Mouse (Mus musculus) left cerebral cortex, adult 11 months (tissue): ENCODE results near the gene Pla2g12b.

Experiments used
- DNase-seq: peaks from one replicate; pipeline ENCODE4 v3.0.0; 2022; ENCODE audit warnings: low spot score

Gene Pla2g12b

GRCm38 (mm10) chr10:59413711-59414110 lies 10.3 kb downstream of the Pla2g12b start:
- no peak for DNase-seq

GRCm38 (mm10) chr10:59416623-59417022 lies 13.2 kb downstream of the Pla2g12b start:
- DNase-seq, result no peak

- no peak for DNase-seq
Observed at GRCm38 (mm10) chr10:59419516-59419915, 16.1 kb downstream of the Pla2g12b start.

- DNase-seq, result no peak
Observed at GRCm38 (mm10) chr10:59424453-59424852, 21.0 kb downstream of the Pla2g12b start.

- DNase-seq, result no peak
Observed at GRCm38 (mm10) chr10:59425369-59425768, 21.9 kb downstream of the Pla2g12b start.

GRCm38 (mm10) chr10:59426371-59426770 lies 22.9 kb downstream of the Pla2g12b start:
- no peak for DNase-seq

- DNase-seq, result no peak
Observed at GRCm38 (mm10) chr10:59429448-59430135, 26.1 kb downstream of the Pla2g12b start.

GRCm38 (mm10) chr10:59430701-59431218 lies 27.3 kb downstream of the Pla2g12b start:
- no peak for DNase-seq

GRCm38 (mm10) chr10:59435746-59436145 lies 32.3 kb downstream of the Pla2g12b start:
- no peak for DNase-seq

- no peak for DNase-seq
Observed at GRCm38 (mm10) chr10:59438651-59439050, 35.2 kb downstream of the Pla2g12b start.

GRCm38 (mm10) chr10:59439508-59439931 lies 36.1 kb downstream of the Pla2g12b start:
- no peak for DNase-seq

- no peak for DNase-seq
Observed at GRCm38 (mm10) chr10:59440177-59440576, 36.7 kb downstream of the Pla2g12b start.

- DNase-seq, result no peak
Observed at GRCm38 (mm10) chr10:59441735-59442134, 38.3 kb downstream of the Pla2g12b start, which contains the start of gene Oit3. Oit3 (minus strand) TSS chr10:59441778.

- no peak for DNase-seq
Observed at GRCm38 (mm10) chr10:59443212-59443611, 39.8 kb downstream of the Pla2g12b start.

- no peak for DNase-seq
Observed at GRCm38 (mm10) chr10:59444106-59444505, 40.6 kb downstream of the Pla2g12b start.

GRCm38 (mm10) chr10:59444635-59445034 lies 41.2 kb downstream of the Pla2g12b start:
- no peak for DNase-seq

- no peak for DNase-seq
Observed at GRCm38 (mm10) chr10:59446911-59447437, 43.5 kb downstream of the Pla2g12b start.

- DNase-seq, result peak; percentile 37
Observed at GRCm38 (mm10) chr10:59447546-59447945, 44.1 kb downstream of the Pla2g12b start.

- DNase-seq, result no peak
Observed at GRCm38 (mm10) chr10:59451839-59452238, 48.4 kb downstream of the Pla2g12b start.

- DNase-seq, result no peak
Observed at GRCm38 (mm10) chr10:59454631-59455030, 51.2 kb downstream of the Pla2g12b start.

GRCm38 (mm10) chr10:59459767-59460166 lies 56.3 kb downstream of the Pla2g12b start:
- DNase-seq, result no peak

- DNase-seq, result no peak
Observed at GRCm38 (mm10) chr10:59462307-59462706, 58.8 kb downstream of the Pla2g12b start.

- no peak for DNase-seq
Observed at GRCm38 (mm10) chr10:59465546-59465945, 62.1 kb downstream of the Pla2g12b start.

- no peak for DNase-seq
Observed at GRCm38 (mm10) chr10:59466626-59467025, 63.2 kb downstream of the Pla2g12b start.
